Mouse (Mus musculus) E14TG2a.4 (cell line): ENCODE measurements at regions not wholly inside any gene's neighbourhood (a gene's known extent, or its start where the extent isn't known, plus 50 kb on each side); places are given as distances from the start of the nearest gene placed in this dataset.
"Not testable (repeated sequence)": the region's sequence is repeated elsewhere in the genome, so short reads cannot be mapped to it uniquely, and the experiment has no call there.

Experiments
- H3K27me3 ChIP-seq: 2 replicates; pipeline ENCODE4 v1.6.1; 2014; ENCODE audit warnings: low read length, control low read depth; ENCODE audit not compliant: insufficient read depth
- H3K36me3 ChIP-seq: 2 replicates; pipeline ENCODE4 v1.6.1; 2014; ENCODE audit warnings: low read length, control low read depth; ENCODE audit not compliant: insufficient read depth
- H3K4me1 ChIP-seq: replicated peaks from 2 replicates; pipeline ENCODE4 v1.6.1; 2014; ENCODE audit warnings: low read depth, low read length, control low read depth
- H3K4me3 ChIP-seq: replicated peaks from 2 replicates; pipeline ENCODE4 v1.5.1; 2014; ENCODE audit warnings: mild to moderate bottlenecking, low read length
- H3K9me3 ChIP-seq: 2 replicates; pipeline ENCODE4 v1.6.1; 2014; ENCODE audit warnings: low read length, control low read depth
- CTCF ChIP-seq: conservative IDR thresholded peaks from 2 replicates; pipeline ENCODE4 v1.5.1; 2014; ENCODE audit warnings: low read length
- NANOG ChIP-seq: IDR thresholded peaks from 2 replicates; pipeline ENCODE4 v1.6.1; 2014; ENCODE audit warnings: borderline replicate concordance, low read length, mixed read lengths
- POU5F1 ChIP-seq: IDR thresholded peaks from 2 replicates; pipeline ENCODE4 v1.6.1; 2014; ENCODE audit warnings: low read length, borderline replicate concordance

GRCm38 (mm10) chr12:114990916-114991315 is 1056.6 kb upstream of the Zfp386 start:
- TF ChIP-seq CTCF (no peak), NANOG (no peak), POU5F1 (no peak)

GRCm38 (mm10) chr12:114996817-114997216 is 1050.7 kb upstream of the Zfp386 start:
- H3K4me3 ChIP-seq, result no peak overlapping the region
- TF ChIP-seq NANOG (no peak), CTCF (no peak), POU5F1 (no peak)
- H3K27me3 ChIP-seq, result no peaks in the 10 kb centered on the region

More at GRCm38 (mm10) chr12:114990916-114991315, 1056.6 kb upstream of the Zfp386 start:
- Histone ChIP-seq H3K9me3 (no peaks in the 10 kb centered on the region), H3K27me3 (no peaks in the 10 kb centered on the region), H3K4me3 (no peak overlapping the region), H3K4me1 (no peaks in the 10 kb centered on the region), H3K36me3 (no peaks in the 10 kb centered on the region)

GRCm38 (mm10) chr12:115003118-115003517 is 1044.4 kb upstream of the Zfp386 start:
- no peak overlapping the region for H3K4me3 ChIP-seq
- TF ChIP-seq NANOG, result no peak
- no peak for TF ChIP-seq CTCF

More at GRCm38 (mm10) chr12:114996817-114997216, 1050.7 kb upstream of the Zfp386 start:
- no peaks in the 10 kb centered on the region for H3K4me1 ChIP-seq
- H3K36me3 ChIP-seq, result no peaks in the 10 kb centered on the region
- no peaks in the 10 kb centered on the region for H3K9me3 ChIP-seq

GRCm38 (mm10) chr12:115008434-115008833 is 1039.1 kb upstream of the Zfp386 start:
- Histone ChIP-seq H3K4me3 (no peak overlapping the region), H3K4me1 (no peaks in the 10 kb centered on the region)

More at GRCm38 (mm10) chr12:115003118-115003517, 1044.4 kb upstream of the Zfp386 start:
- H3K4me1 ChIP-seq, result no peaks in the 10 kb centered on the region
- H3K27me3 ChIP-seq, result no peaks in the 10 kb centered on the region
- no peaks in the 10 kb centered on the region for H3K36me3 ChIP-seq
- H3K9me3 ChIP-seq, result no peaks in the 10 kb centered on the region

GRCm38 (mm10) chr12:115012751-115013150 is 1034.8 kb upstream of the Zfp386 start:
- H3K36me3 ChIP-seq, result no peaks in the 10 kb centered on the region
- no peaks in the 10 kb centered on the region for H3K27me3 ChIP-seq
- no peaks in the 10 kb centered on the region for H3K4me1 ChIP-seq
- no peaks in the 10 kb centered on the region for H3K9me3 ChIP-seq
- TF ChIP-seq CTCF (no peak), POU5F1 (no peak), NANOG (no peak)
- H3K4me3 ChIP-seq, result no peak overlapping the region

More at GRCm38 (mm10) chr12:115008434-115008833, 1039.1 kb upstream of the Zfp386 start:
- no peaks in the 10 kb centered on the region for H3K27me3 ChIP-seq
- H3K36me3 ChIP-seq, result no peaks in the 10 kb centered on the region
- no peaks in the 10 kb centered on the region for H3K9me3 ChIP-seq
- TF ChIP-seq POU5F1 (no peak), NANOG (no peak), CTCF (no peak)

- Histone ChIP-seq H3K9me3 (no peaks in the 10 kb centered on the region), H3K36me3 (no peaks in the 10 kb centered on the region), H3K4me3 (no peak overlapping the region), H3K27me3 (no peaks in the 10 kb centered on the region), H3K4me1 (no peaks in the 10 kb centered on the region)
- no peak for TF ChIP-seq POU5F1
Observed at GRCm38 (mm10) chr12:115023742-115024141, 1023.8 kb upstream of the Zfp386 start.

GRCm38 (mm10) chr12:115034438-115035129 is 1012.9 kb upstream of the Zfp386 start:
- Histone ChIP-seq H3K9me3 (no peaks in the 10 kb centered on the region), H3K4me1 (no peaks in the 10 kb centered on the region), H3K27me3 (no peaks in the 10 kb centered on the region), H3K4me3 (no peak overlapping the region), H3K36me3 (no peaks in the 10 kb centered on the region)
- TF ChIP-seq NANOG (no peak), POU5F1 (no peak), CTCF (no peak)

GRCm38 (mm10) chr12:115055080-115055479 is 992.4 kb upstream of the Zfp386 start:
- H3K4me1 ChIP-seq, result no peaks in the 10 kb centered on the region

GRCm38 (mm10) chr12:115059954-115060353 is 987.6 kb upstream of the Zfp386 start:
- not testable (repeated sequence) for H3K27me3 ChIP-seq, H3K4me3 ChIP-seq, H3K4me1 ChIP-seq, H3K36me3 ChIP-seq, H3K9me3 ChIP-seq

More at GRCm38 (mm10) chr12:115055080-115055479, 992.4 kb upstream of the Zfp386 start:
- Histone ChIP-seq H3K9me3 (no peaks in the 10 kb centered on the region), H3K36me3 (no peaks in the 10 kb centered on the region), H3K27me3 (no peaks in the 10 kb centered on the region), H3K4me3 (no peak overlapping the region)
- no peak for TF ChIP-seq CTCF
- TF ChIP-seq NANOG, result no peak
- no peak for TF ChIP-seq POU5F1

- Histone ChIP-seq H3K4me1 (no peaks in the 10 kb centered on the region), H3K27me3 (no peaks in the 10 kb centered on the region), H3K4me3 (no peak overlapping the region), H3K9me3 (peaks cover 10% of the 10 kb centered on the region), H3K36me3 (no peaks in the 10 kb centered on the region)
- TF ChIP-seq NANOG (no peak), POU5F1 (no peak), CTCF (no peak)
Observed at GRCm38 (mm10) chr12:115067251-115067650, 980.3 kb upstream of the Zfp386 start.

GRCm38 (mm10) chr12:115091460-115091859 is 956.1 kb upstream of the Zfp386 start:
- H3K9me3 ChIP-seq, H3K4me1 ChIP-seq, H3K36me3 ChIP-seq, H3K4me3 ChIP-seq, H3K27me3 ChIP-seq: not testable (repeated sequence)
